Mouse (Mus musculus): ENCODE data around the gene Pabpn1. TPM values are rescaled to one million over a fixed set of nuclear protein-coding genes. Genes with fewer than 3 reads are reported as not detected.
"Not testable (repeated sequence)": the region's sequence is repeated elsewhere in the genome, so short reads cannot be mapped to it uniquely, and the experiment has no call there.

The Pabpn1 gene
- polyA plus RNA-seq, 1 experiment, result 219 TPM

DNA sequence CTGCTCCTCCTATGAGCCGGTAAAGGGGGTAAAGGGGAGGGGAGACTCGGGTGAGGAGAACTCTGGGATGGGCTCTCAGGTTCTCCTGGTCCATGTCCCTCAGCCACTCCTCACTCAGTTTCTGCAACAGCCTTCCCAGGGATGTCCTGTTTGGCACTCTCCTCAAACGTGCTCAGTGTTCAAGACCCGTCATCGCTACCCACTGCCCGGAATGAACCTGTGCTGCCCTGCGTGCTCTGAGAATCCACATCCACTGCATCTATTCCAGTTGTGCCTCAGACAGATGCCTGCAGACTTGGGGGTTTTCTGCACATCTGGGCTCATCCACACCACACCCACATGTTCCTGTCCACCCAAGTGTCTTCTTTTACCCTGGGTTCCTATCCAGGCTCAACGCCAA lies 50.2 kb downstream of the Pabpn1 start:
- Histone ChIP-seq H3K4me3 (ENCODE audit: control insufficient read depth, insufficient read depth, low read length) (no peak overlapping the region), H3K36me3 (ENCODE audit: control insufficient read depth, insufficient read depth, low read length) (no peaks in the 10 kb centered on the region), H3K27ac (ENCODE audit: control insufficient read depth, insufficient read depth, low read length) (no peak overlapping the region), H3K4me1 (replicated peaks; ENCODE audit: control insufficient read depth, insufficient read depth, low read length) (peaks cover 9% of the 10 kb centered on the region; the same call in 1 of the 2 replicates), H3K27me3 (ENCODE audit: control insufficient read depth, insufficient read depth, low read length) (no peaks in the 10 kb centered on the region)
- WGBS, result 98% methylated on average over 8 of the region's 8 CpGs
- no peak for DNase-seq
- TF ChIP-seq CTCF (IDR thresholded peaks at IDR 0.05; ENCODE audit: borderline replicate concordance, control insufficient read depth, extremely low read depth, insufficient read depth, low read length, poor library complexity), result no peak
- no peak for TF ChIP-seq POLR2A (IDR thresholded peaks at IDR 0.05; ENCODE audit: control insufficient read depth, extremely low read depth, insufficient read depth, low read length, poor library complexity)

DNA sequence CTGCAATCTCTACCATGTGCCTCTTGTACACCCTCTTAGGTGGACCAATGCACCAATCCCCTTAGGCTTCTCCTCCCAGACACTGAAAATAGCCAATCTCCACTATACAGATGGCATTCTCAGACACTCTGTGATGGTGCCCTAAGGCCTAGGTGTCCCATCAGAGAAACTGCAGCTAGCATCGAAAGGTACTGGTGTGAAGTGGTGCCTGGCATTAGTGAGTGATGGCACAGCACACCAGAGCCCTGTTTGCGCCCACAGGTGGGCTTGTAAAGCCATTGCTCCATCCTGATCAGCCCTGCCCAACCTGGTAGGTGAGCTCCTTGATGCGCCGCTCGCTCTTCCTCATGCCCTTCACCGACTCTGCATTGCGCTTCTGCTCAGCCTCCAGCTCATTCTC lies 51.7 kb downstream of the Pabpn1 start:
- no peak overlapping the region for H3K27ac ChIP-seq (ENCODE audit: control insufficient read depth, insufficient read depth, low read length)
- peaks cover 9% of the 10 kb centered on the region; the same call in 1 of the 2 replicates for H3K4me1 ChIP-seq (replicated peaks; ENCODE audit: control insufficient read depth, insufficient read depth, low read length)
- no peak for TF ChIP-seq POLR2A (IDR thresholded peaks at IDR 0.05; ENCODE audit: control insufficient read depth, extremely low read depth, insufficient read depth, low read length, poor library complexity)
- TF ChIP-seq CTCF (IDR thresholded peaks at IDR 0.05; ENCODE audit: borderline replicate concordance, control insufficient read depth, extremely low read depth, insufficient read depth, low read length, poor library complexity), result no peak
- WGBS, result 94% methylated on average over 7 of the region's 7 CpGs
- H3K27me3 ChIP-seq (ENCODE audit: control insufficient read depth, insufficient read depth, low read length), result no peaks in the 10 kb centered on the region
- DNase-seq, result no peak
- no peak overlapping the region for H3K4me3 ChIP-seq (ENCODE audit: control insufficient read depth, insufficient read depth, low read length)
- H3K36me3 ChIP-seq (ENCODE audit: control insufficient read depth, insufficient read depth, low read length), result no peaks in the 10 kb centered on the region

DNA sequence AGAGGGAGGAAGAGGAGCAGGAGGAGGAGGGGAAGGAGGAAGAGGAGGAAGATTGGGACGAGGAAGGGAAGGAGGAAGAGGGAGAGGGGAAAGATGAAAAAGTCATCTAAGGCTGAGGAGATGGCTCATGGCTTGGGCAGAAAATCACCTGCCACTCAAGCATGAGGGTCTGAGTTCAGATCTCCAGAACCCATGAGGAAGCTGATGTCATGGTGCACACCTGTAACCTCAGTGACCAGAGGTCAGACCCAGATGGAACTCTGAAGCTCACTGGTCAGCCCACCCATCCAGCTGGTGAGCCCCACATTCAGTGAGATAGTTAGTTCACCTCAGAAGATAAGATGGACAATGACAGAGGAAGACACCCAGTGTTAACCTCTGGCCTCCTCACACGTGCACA lies 52.6 kb downstream of the Pabpn1 start:
- Histone ChIP-seq H3K4me1 (replicated peaks; ENCODE audit: control insufficient read depth, insufficient read depth, low read length) (peaks cover 9% of the 10 kb centered on the region; the same call in 1 of the 2 replicates), H3K36me3 (ENCODE audit: control insufficient read depth, insufficient read depth, low read length) (no peaks in the 10 kb centered on the region), H3K27ac (ENCODE audit: control insufficient read depth, insufficient read depth, low read length) (no peak overlapping the region), H3K4me3 (ENCODE audit: control insufficient read depth, insufficient read depth, low read length) (no peak overlapping the region), H3K27me3 (ENCODE audit: control insufficient read depth, insufficient read depth, low read length) (no peaks in the 10 kb centered on the region; the same call in 1 of the 2 replicates)
- no peak for DNase-seq
- TF ChIP-seq POLR2A (IDR thresholded peaks at IDR 0.05; ENCODE audit: control insufficient read depth, extremely low read depth, insufficient read depth, low read length, poor library complexity), result no peak
- no peak for TF ChIP-seq CTCF (IDR thresholded peaks at IDR 0.05; ENCODE audit: borderline replicate concordance, control insufficient read depth, extremely low read depth, insufficient read depth, low read length, poor library complexity)
- WGBS, result 75% methylated on average over 2 of the region's 2 CpGs

DNA sequence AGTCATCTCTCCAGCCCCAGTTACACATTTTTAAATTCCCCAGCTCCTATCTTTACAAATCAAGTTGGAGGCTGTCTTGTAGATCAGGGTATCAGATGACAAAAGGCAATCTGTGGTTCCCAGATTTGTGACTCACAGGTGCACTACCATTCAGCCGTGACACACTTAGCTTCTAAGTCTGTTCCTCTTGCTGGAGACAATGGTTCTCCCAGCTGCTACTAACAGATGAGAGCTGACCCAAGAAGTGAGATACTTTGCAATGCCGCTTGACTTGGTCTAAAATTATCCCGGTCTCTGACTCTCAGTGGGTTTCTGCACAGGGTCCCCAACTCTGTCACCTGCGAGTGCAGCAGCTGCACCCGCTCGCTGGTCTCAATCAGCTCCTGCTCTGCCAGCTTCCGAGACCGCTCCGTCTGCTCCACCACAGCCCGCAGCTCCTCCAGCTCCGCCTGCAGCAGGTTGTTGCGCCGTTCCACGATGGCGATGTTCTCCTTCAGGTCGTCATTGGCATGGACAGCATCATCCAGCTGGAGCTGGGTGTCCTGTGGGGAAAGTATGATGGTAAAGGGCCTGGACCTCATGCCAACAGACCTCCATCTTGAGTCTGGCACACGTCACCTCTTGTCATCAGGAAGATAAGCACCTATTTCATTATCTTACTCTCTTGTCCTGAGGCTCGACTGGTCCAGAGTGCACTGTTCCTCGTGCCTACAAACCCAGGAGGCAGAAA lies 53.8 kb downstream of the Pabpn1 start:
- H3K4me1 ChIP-seq (replicated peaks; ENCODE audit: control insufficient read depth, insufficient read depth, low read length), result peaks cover 6% of the 10 kb centered on the region; the same call in 1 of the 2 replicates
- TF ChIP-seq CTCF (IDR thresholded peaks at IDR 0.05; ENCODE audit: borderline replicate concordance, control insufficient read depth, extremely low read depth, insufficient read depth, low read length, poor library complexity) (no peak), POLR2A (IDR thresholded peaks at IDR 0.05; ENCODE audit: control insufficient read depth, extremely low read depth, insufficient read depth, low read length, poor library complexity) (no peak)
- no peak overlapping the region for H3K4me3 ChIP-seq (ENCODE audit: control insufficient read depth, insufficient read depth, low read length)
- no peaks in the 10 kb centered on the region for H3K36me3 ChIP-seq (ENCODE audit: control insufficient read depth, insufficient read depth, low read length)
- WGBS, result 87% methylated on average over 19 of the region's 19 CpGs
- no peaks in the 10 kb centered on the region; the same call in 1 of the 2 replicates for H3K27me3 ChIP-seq (ENCODE audit: control insufficient read depth, insufficient read depth, low read length)
- no peak overlapping the region for H3K27ac ChIP-seq (ENCODE audit: control insufficient read depth, insufficient read depth, low read length)
- DNase-seq, result no peak

DNA sequence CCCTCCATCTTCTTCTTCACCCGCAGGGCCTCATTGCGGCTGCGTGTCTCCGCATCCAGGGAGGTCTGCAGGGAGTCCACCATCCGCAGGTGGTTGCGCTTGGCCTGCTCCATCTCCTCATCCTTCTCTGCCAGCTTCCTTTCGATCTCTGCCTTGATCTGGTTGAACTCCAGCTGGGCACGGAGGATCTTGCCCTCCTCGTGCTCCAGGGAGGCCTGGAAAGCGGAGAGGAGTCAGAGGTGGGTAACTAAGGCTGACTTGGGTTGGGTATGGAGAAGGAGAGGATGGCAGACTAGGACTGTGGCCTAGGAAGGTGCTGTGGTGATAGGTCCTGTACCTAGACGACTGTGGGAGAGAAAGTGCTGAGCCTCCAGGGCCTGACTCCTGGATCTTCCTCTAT lies 54.7 kb downstream of the Pabpn1 start:
- not testable (repeated sequence) for H3K27ac ChIP-seq (ENCODE audit: control insufficient read depth, insufficient read depth, low read length); H3K27me3 ChIP-seq (ENCODE audit: control insufficient read depth, insufficient read depth, low read length); H3K4me1 ChIP-seq (replicated peaks; ENCODE audit: control insufficient read depth, insufficient read depth, low read length); H3K36me3 ChIP-seq (ENCODE audit: control insufficient read depth, insufficient read depth, low read length); H3K4me3 ChIP-seq (ENCODE audit: control insufficient read depth, insufficient read depth, low read length); DNase-seq
- WGBS, result 94% methylated on average over 11 of the region's 11 CpGs

Other genes with a start within 250 kb of the Pabpn1 start
- gene 1700123O20Rik, start 206.3 kb upstream of the Pabpn1 start, polyA plus RNA-seq (2012; rRNA removed), result 80.2 and 92.8 TPM in 2 replicates
- 238 and 263 TPM in 2 replicates for gene Acin1, start 205.6 kb upstream of the Pabpn1 start, polyA plus RNA-seq (2012; rRNA removed)
- gene Gm29776, start 193.7 kb upstream of the Pabpn1 start, polyA plus RNA-seq (2012; rRNA removed), result 0.09 and 0.14 TPM in 2 replicates
- 2.1 and 2.7 TPM in 2 replicates for gene Cebpe, start 180.3 kb upstream of the Pabpn1 start, polyA plus RNA-seq (2012; rRNA removed)
- gene Slc7a8, start 110.6 kb upstream of the Pabpn1 start, polyA plus RNA-seq (2012; rRNA removed), result 10.0 and 11.6 TPM in 2 replicates
- 0.15 TPM in 1 of 2 replicates, not detected in the other for gene Rnf212b, start 78.4 kb upstream of the Pabpn1 start, polyA plus RNA-seq (2012; rRNA removed)
- gene Homez, start 21.5 kb upstream of the Pabpn1 start, polyA plus RNA-seq (2012; rRNA removed), result 4.7 and 5.9 TPM in 2 replicates
- 14.3 and 18.2 TPM in 2 replicates for gene Ppp1r3e, start 14.9 kb upstream of the Pabpn1 start, polyA plus RNA-seq (2012; rRNA removed)
- gene Bcl2l2, start 9.1 kb upstream of the Pabpn1 start, polyA plus RNA-seq (2012; rRNA removed), result 21.4 and 23.5 TPM in 2 replicates
- gene Gm20521, start 9.1 kb upstream of the Pabpn1 start, polyA plus RNA-seq (2012; rRNA removed), result 0.28 and 1.9 TPM in 2 replicates
- 25.7 and 29.9 TPM in 2 replicates for gene Slc22a17, start 20.6 kb downstream of the Pabpn1 start, polyA plus RNA-seq (2012; rRNA removed)
- 20.0 and 25.0 TPM in 2 replicates for gene Efs, start 33.6 kb downstream of the Pabpn1 start, polyA plus RNA-seq (2012; rRNA removed)
- 0.11 and 0.50 TPM in 2 replicates for gene Il25, start 40.2 kb downstream of the Pabpn1 start, polyA plus RNA-seq (2012; rRNA removed)
- 0.67 and 0.92 TPM in 2 replicates for gene Cmtm5, start 43.8 kb downstream of the Pabpn1 start, polyA plus RNA-seq (2012; rRNA removed)
- gene Myh6, start 74.4 kb downstream of the Pabpn1 start, polyA plus RNA-seq (2012; rRNA removed), result 13.4 and 159 TPM in 2 replicates
- not detected in 2 replicates for gene Gm17428, start 84.4 kb downstream of the Pabpn1 start, polyA plus RNA-seq (2012; rRNA removed)
- gene Myh7, start 102.1 kb downstream of the Pabpn1 start, polyA plus RNA-seq (2012; rRNA removed), result 0.23 and 0.96 TPM in 2 replicates
- gene Ngdn, start 123.0 kb downstream of the Pabpn1 start, polyA plus RNA-seq (2012; rRNA removed), result 24.6 and 31.0 TPM in 2 replicates
- 6.3 and 6.6 TPM in 2 replicates for gene Zfhx2, start 199.8 kb downstream of the Pabpn1 start, polyA plus RNA-seq (2012; rRNA removed)
- 6.0 and 6.1 TPM in 2 replicates for gene Thtpa, start 202.3 kb downstream of the Pabpn1 start, polyA plus RNA-seq (2012; rRNA removed)
- 91.5 and 94.5 TPM in 2 replicates for gene Ap1g2, start 214.1 kb downstream of the Pabpn1 start, polyA plus RNA-seq (2012; rRNA removed)
- 0.37 and 0.51 TPM in 2 replicates for gene Jph4, start 224.4 kb downstream of the Pabpn1 start, polyA plus RNA-seq (2012; rRNA removed)

Data from thymus, adult 2 months (tissue).